Mouse (Mus musculus) MEL (cell line): ENCODE results near the gene Itpk1. TPM values are rescaled to one million over a fixed set of nuclear protein-coding genes. Genes with fewer than 3 reads are reported as not detected.
A peak's percentile ranks its signal among the peaks of the same experiment; 100 is the strongest.
"Not testable (repeated sequence)": the region's sequence is repeated elsewhere in the genome, so short reads cannot be mapped to it uniquely, and the experiment has no call there.

ENCODE experiments used
- DNase-seq: peaks from one replicate; pipeline ENCODE4 v3.0.0; 2011; ENCODE audit warnings: low read depth, low spot score
- H3K27ac ChIP-seq: 2 replicates; pipeline ENCODE4 v1.5.1; 2012; ENCODE audit warnings: low read depth, mild to moderate bottlenecking, control low read depth, low read length, moderate library complexity; ENCODE audit not compliant: control insufficient read depth
- H3K27me3 ChIP-seq, 2 experiments: fragments of 150-350 bp in 1 of 2; sonication (generic) in 1 of 2; 2 replicates each; pipeline ENCODE4 v1.6.1; 2012; ENCODE audit warnings: low read length in 2 of 2, mild to moderate bottlenecking in 2 of 2, improper control_type of control experiment in 1 of 2, moderate library complexity in 1 of 2; ENCODE audit not compliant: insufficient read depth in 2 of 2, control insufficient read depth in 1 of 2
- H3K36me3 ChIP-seq, 2 experiments: 2 replicates each; pipeline ENCODE4 v1.6.1; 2012 to 2014; ENCODE audit warnings: low read length in 2 of 2, improper control_type of control experiment in 1 of 2, inconsistent platforms in 1 of 2, mild to moderate bottlenecking in 1 of 2; ENCODE audit not compliant: insufficient read depth in 2 of 2, control insufficient read depth in 1 of 2
- H3K4me1 ChIP-seq, 2 experiments: fragments of 150-350 bp in 1 of 2; sonication (generic) in 1 of 2; 2 replicates each; pipeline ENCODE4 v1.6.1; 2012; ENCODE audit warnings: low read length in 2 of 2, improper control_type of control experiment in 1 of 2, mild to moderate bottlenecking in 1 of 2; ENCODE audit not compliant: insufficient read depth in 2 of 2, control insufficient read depth in 1 of 2
- H3K4me3 ChIP-seq, 2 experiments: fragments of 150-350 bp in 1 of 2; sonication (generic) in 1 of 2; 2 replicates each; pipeline ENCODE4 v1.5.1; 2012; ENCODE audit warnings: low read depth in 2 of 2, low read length in 2 of 2, mild to moderate bottlenecking in 2 of 2, moderate library complexity in 2 of 2, control low read depth in 1 of 2, improper control_type of control experiment in 1 of 2; ENCODE audit not compliant: control insufficient read depth in 1 of 2, insufficient read depth in 1 of 2
- H3K79me2 ChIP-seq: 2 replicates; pipeline ENCODE4 v1.6.1; 2012; ENCODE audit warnings: mild to moderate bottlenecking, low read length, moderate library complexity; ENCODE audit not compliant: control insufficient read depth, poor library complexity, insufficient read depth
- H3K9ac ChIP-seq: 2 replicates; pipeline ENCODE4 v1.6.1; 2012; ENCODE audit warnings: low read depth, mild to moderate bottlenecking, control low read depth, low read length, moderate library complexity; ENCODE audit not compliant: control insufficient read depth, poor library complexity, severe bottlenecking
- H3K9me3 ChIP-seq: fragments of 150-350 bp; sonication (generic); replicated peaks from 2 replicates; pipeline ENCODE4 v1.6.1; 2012; ENCODE audit warnings: mild to moderate bottlenecking, low read length, improper control_type of control experiment, moderate library complexity; ENCODE audit not compliant: insufficient read depth
- CHD1 ChIP-seq: IDR thresholded peaks from 2 replicates; pipeline ENCODE4 v1.6.1; 2012; ENCODE audit warnings: low read depth, mild to moderate bottlenecking, inconsistent platforms, low read length, improper control_type of control experiment
- CHD2 ChIP-seq: IDR thresholded peaks from 2 replicates; pipeline ENCODE4 v1.6.1; 2011; ENCODE audit warnings: low read length, improper control_type of control experiment
- CTCF ChIP-seq, 3 experiments: IDR thresholded peaks in 2 of 3; conservative IDR thresholded peaks in 1 of 3; 2 replicates each; pipeline ENCODE4 v1.5.1; 2011 to 2012; ENCODE audit warnings: low read length in 3 of 3, low read depth in 2 of 3, mild to moderate bottlenecking in 2 of 3, improper control_type of control experiment in 1 of 3, inconsistent platforms in 1 of 3, mixed read lengths in 1 of 3, moderate library complexity in 1 of 3; ENCODE audit not compliant: control insufficient read depth in 1 of 3, insufficient read depth in 1 of 3, poor library complexity in 1 of 3, severe bottlenecking in 1 of 3
- E2F4 ChIP-seq: IDR thresholded peaks from 2 replicates; pipeline ENCODE4 v1.6.1; 2011; ENCODE audit warnings: low read depth, low read length, improper control_type of control experiment, borderline replicate concordance
- ETS1 ChIP-seq: IDR thresholded peaks from 2 replicates; pipeline ENCODE4 v1.6.1; 2012; ENCODE audit warnings: low read depth, mild to moderate bottlenecking, inconsistent platforms, low read length, improper control_type of control experiment, moderate library complexity
- GABPA ChIP-seq: IDR thresholded peaks from 2 replicates; pipeline ENCODE4 v1.6.1; 2012; ENCODE audit warnings: low read depth, mild to moderate bottlenecking, inconsistent platforms, low read length, improper control_type of control experiment, moderate library complexity
- GATA1 ChIP-seq: IDR thresholded peaks from 2 replicates; pipeline ENCODE4 v1.6.1; 2011; ENCODE audit warnings: low read depth, low read length, improper control_type of control experiment
- HCFC1 ChIP-seq: IDR thresholded peaks from 2 replicates; pipeline ENCODE4 v1.6.1; 2012; ENCODE audit warnings: low read depth, mild to moderate bottlenecking, inconsistent platforms, low read length, improper control_type of control experiment, moderate library complexity
- MAZ ChIP-seq: IDR thresholded peaks from 2 replicates; pipeline ENCODE4 v1.6.1; 2012; ENCODE audit warnings: low read depth, mild to moderate bottlenecking, inconsistent platforms, low read length, improper control_type of control experiment
- MXI1 ChIP-seq: IDR thresholded peaks from 2 replicates; pipeline ENCODE4 v1.6.1; 2011; ENCODE audit warnings: mild to moderate bottlenecking, low read depth, low read length, improper control_type of control experiment
- NRF1 ChIP-seq: IDR thresholded peaks from 2 replicates; pipeline ENCODE4 v1.6.1; 2014; ENCODE audit warnings: low read depth, mild to moderate bottlenecking, inconsistent platforms, low read length, improper control_type of control experiment, moderate library complexity; ENCODE audit not compliant: poor library complexity, insufficient read depth, severe bottlenecking
- POLR2AphosphoS5 ChIP-seq: IDR thresholded peaks from 2 replicates; pipeline ENCODE4 v1.6.1; 2012; ENCODE audit warnings: low read depth, borderline replicate concordance, mild to moderate bottlenecking, inconsistent platforms, low read length, moderate library complexity, mixed read lengths
- RAD21 ChIP-seq: IDR thresholded peaks from 2 replicates; pipeline ENCODE4 v1.6.1; 2011; ENCODE audit warnings: mild to moderate bottlenecking, low read depth, low read length, improper control_type of control experiment
- SIN3A ChIP-seq: IDR thresholded peaks from 2 replicates; pipeline ENCODE4 v1.6.1; 2012; ENCODE audit warnings: low read length, improper control_type of control experiment, inconsistent platforms
- TAL1 ChIP-seq: IDR thresholded peaks from 2 replicates; pipeline ENCODE4 v1.6.1; 2012; ENCODE audit warnings: mild to moderate bottlenecking, inconsistent platforms, low read length, moderate library complexity, mixed read lengths
- TBP ChIP-seq: IDR thresholded peaks from 2 replicates; pipeline ENCODE4 v1.8.0; 2011; ENCODE audit warnings: low read depth, low read length, improper control_type of control experiment
- UBTF ChIP-seq: IDR thresholded peaks from 2 replicates; pipeline ENCODE4 v1.6.1; 2012; ENCODE audit warnings: low read depth, mild to moderate bottlenecking, inconsistent platforms, low read length, improper control_type of control experiment, moderate library complexity, borderline replicate concordance; ENCODE audit not compliant: insufficient read depth
- USF1 ChIP-seq: IDR thresholded peaks from 2 replicates; pipeline ENCODE4 v1.6.1; 2014; ENCODE audit warnings: low read depth, mild to moderate bottlenecking, inconsistent platforms, low read length, improper control_type of control experiment, moderate library complexity
- ZC3H11A ChIP-seq: IDR thresholded peaks from 2 replicates; pipeline ENCODE4 v1.6.1; 2012; ENCODE audit warnings: low read depth, mild to moderate bottlenecking, inconsistent platforms, low read length, improper control_type of control experiment
- ZKSCAN1 ChIP-seq: IDR thresholded peaks from 2 replicates; pipeline ENCODE4 v1.6.1; 2012; ENCODE audit warnings: low read depth, mild to moderate bottlenecking, inconsistent platforms, low read length, improper control_type of control experiment, moderate library complexity
- ZMIZ1 ChIP-seq: IDR thresholded peaks from 2 replicates; pipeline ENCODE4 v1.6.1; 2012; ENCODE audit warnings: low read depth, mild to moderate bottlenecking, inconsistent platforms, low read length, improper control_type of control experiment, moderate library complexity
- ZNF384 ChIP-seq: IDR thresholded peaks from 2 replicates; pipeline ENCODE4 v1.6.1; 2012; ENCODE audit warnings: low read depth, mild to moderate bottlenecking, inconsistent platforms, low read length, improper control_type of control experiment
- polyA plus RNA-seq, 2 experiments: library from polyadenylated mRNA; stranded (reverse) in 1 of 2; unstranded in 1 of 2; fragments of >175 nt in 1 of 2; fragments of >200 nt in 1 of 2; gene quantifications; 2 replicates each; pipeline versions ENCODE4 v1.2.1 to v1.2.4; 2012; ENCODE audit warnings: low replicate concordance in 2 of 2, low read depth in 1 of 2; ENCODE audit not compliant: insufficient read length in 2 of 2, insufficient read depth in 1 of 2, missing spikeins in 1 of 2
- total RNA-seq: library from RNA; depleted of rRNA; stranded (reverse); fragments of 300-350 nt; gene quantifications from 2 replicates; pipeline ENCODE4 v1.2.3, GENCODE M21; 2012

The Itpk1 gene
- total and polyA plus RNA-seq, 3 experiments: 12.0 to 25.7 TPM; not detected in 1

DNA sequence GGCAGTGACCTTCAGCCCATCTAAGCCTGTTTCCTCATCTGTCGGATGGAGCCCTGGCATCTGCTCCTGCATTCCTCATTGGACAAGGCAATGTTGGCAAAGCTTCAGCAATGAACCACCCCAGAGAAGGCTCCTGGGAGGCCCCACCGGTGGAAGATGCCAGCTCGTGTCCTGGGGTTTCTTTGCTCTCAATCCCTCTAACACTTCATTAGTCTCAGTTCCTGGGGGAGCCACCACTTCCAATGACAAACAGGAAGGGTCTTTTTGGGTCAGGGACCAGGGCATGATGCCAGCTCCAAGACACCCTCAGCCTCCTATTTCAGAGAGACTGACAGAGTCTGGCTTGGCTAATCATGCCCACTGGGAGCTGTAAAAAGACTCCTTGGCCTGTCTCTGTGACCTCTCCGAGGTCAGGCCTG is 71.6 kb downstream of the Itpk1 start:
- H3K4me1 ChIP-seq: peaks cover 3% of the 10 kb centered on the region in 2 experiments; a peak in 3 of 4 replicates
- no peaks in the 10 kb centered on the region for H3K27me3 ChIP-seq
- H3K4me3 ChIP-seq: no peak overlapping the region
- H3K9ac ChIP-seq: no peak overlapping the region
- DNase-seq: no peak
- H3K9me3 ChIP-seq: no peaks in the 10 kb centered on the region
- peaks cover 0 to 3% of the 10 kb centered on the region in 2 experiments; a peak in 1 of 4 replicates for H3K36me3 ChIP-seq
- TF ChIP-seq MXI1 (no peak), CHD2 (no peak), TBP (no peak)
- no peak overlapping the region for H3K27ac ChIP-seq
- H3K79me2 ChIP-seq: no peaks in the 10 kb centered on the region

DNA sequence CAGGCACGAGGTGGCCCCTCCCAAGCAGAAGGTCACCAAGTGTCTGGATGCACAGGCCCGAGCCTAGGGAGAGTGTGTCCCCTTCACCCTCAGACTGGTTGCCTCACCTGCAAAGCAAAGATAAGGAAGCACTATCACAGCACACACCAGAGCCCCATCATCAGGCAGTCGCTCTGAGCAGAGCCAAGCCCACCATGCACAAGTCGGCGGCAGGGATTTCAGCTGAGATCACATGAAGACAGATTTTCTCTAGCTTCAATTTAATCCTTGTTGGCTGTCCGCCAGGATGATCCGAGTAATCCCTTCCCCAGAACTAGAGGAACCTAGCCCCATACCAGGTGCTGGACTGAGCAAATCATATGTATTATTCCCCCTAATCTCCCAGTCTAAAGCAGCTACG is 73.0 kb downstream of the Itpk1 start:
- TF ChIP-seq E2F4 (no peak), TAL1 (peak; percentile 12; the same call in 1 of the 2 replicates)
- Histone ChIP-seq H3K9ac (no peak overlapping the region), H3K27me3 (no peaks in the 10 kb centered on the region), H3K4me1 (peaks cover 3 to 10% of the 10 kb centered on the region in 2 experiments), H3K4me3 (no peak overlapping the region), H3K9me3 (no peaks in the 10 kb centered on the region), H3K36me3 (peaks cover 0 to 10% of the 10 kb centered on the region in 2 experiments; a peak in 2 of 4 replicates), H3K79me2 (no peaks in the 10 kb centered on the region), H3K27ac (no peak overlapping the region)
- DNase-seq: no peak

- not testable (repeated sequence) for H3K9ac ChIP-seq, H3K4me1 ChIP-seq, DNase-seq, H3K27ac ChIP-seq, H3K27me3 ChIP-seq, H3K9me3 ChIP-seq, H3K4me3 ChIP-seq, H3K79me2 ChIP-seq, H3K36me3 ChIP-seq
These were observed 74.3 kb downstream of the Itpk1 start for GRCm38 (mm10) chr12:102630471-102630870.

GRCm38 (mm10) chr12:102628221-102628620 is 76.5 kb downstream of the Itpk1 start:
- Histone ChIP-seq H3K4me3 (no peak overlapping the region), H3K79me2 (no peaks in the 10 kb centered on the region), H3K27me3 (no peaks in the 10 kb centered on the region), H3K4me1 (peaks cover 3 to 10% of the 10 kb centered on the region in 2 experiments), H3K27ac (no peak overlapping the region), H3K9ac (no peak overlapping the region), H3K9me3 (no peaks in the 10 kb centered on the region), H3K36me3 (peaks cover 0 to 10% of the 10 kb centered on the region in 2 experiments; a peak in 2 of 4 replicates)
- TF ChIP-seq USF1 (no peak), POLR2AphosphoS5 (no peak), RAD21 (no peak), SIN3A (no peak), ZNF384 (no peak), ETS1 (no peak), MAZ (no peak), GATA1 (no peak), GABPA (no peak), CTCF (IDR thresholded peaks at IDR 0.05 in 2 of 3, conservative IDR thresholded peaks at IDR 0.05 in 1 of 3; ENCODE audit: control insufficient read depth in 1 of 3, insufficient read depth in 1 of 3, low read depth in 2 of 3, low read length in 3 of 3, poor library complexity in 1 of 3, severe bottlenecking in 1 of 3) (no peak), ZKSCAN1 (no peak), ZMIZ1 (no peak), CHD1 (no peak), UBTF (no peak), HCFC1 (no peak), NRF1 (no peak), ZC3H11A (no peak)
- peak; percentile 13 for DNase-seq
